Mouse (Mus musculus): ENCODE results near the gene Npas3.

- no peak for TF ChIP-seq CTCF (IDR thresholded peaks at IDR 0.05)
- TF ChIP-seq EP300 (IDR thresholded peaks at IDR 0.05; ENCODE audit: insufficient read depth, low read depth, low read length): no peak
- no peak for TF ChIP-seq POLR2A (IDR thresholded peaks at IDR 0.05; ENCODE audit: insufficient read depth, low read depth, low read length)
Observed at GRCm38 (mm10) chr12:53680501-53680900, 432.0 kb downstream of the Npas3 start.

Data from heart, adult 2 months (tissue).